Mouse (Mus musculus): ENCODE measurements around the gene Foxj3.

DNA sequence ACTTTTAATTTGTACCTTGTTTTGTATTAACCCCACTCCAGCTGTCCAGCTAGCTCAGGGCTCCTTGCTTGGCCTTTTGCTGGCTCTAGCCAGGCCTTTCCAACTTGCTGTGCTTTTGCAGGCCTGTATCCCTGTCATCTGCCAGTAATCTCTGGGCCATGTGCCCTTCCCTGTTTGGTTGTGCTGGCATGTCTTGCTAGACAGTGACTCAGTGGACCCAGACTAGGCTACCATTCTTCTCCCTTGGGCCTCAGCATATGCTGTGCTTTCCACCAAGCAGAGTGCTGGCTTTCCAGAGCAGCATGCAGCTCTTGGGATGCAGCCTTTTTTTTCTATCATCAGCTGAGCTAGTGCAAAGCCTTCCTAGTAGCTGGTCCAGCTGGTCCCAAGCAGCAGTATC lies 26.3 kb downstream of the Foxj3 start:
- no peak for TF ChIP-seq CTCF (IDR thresholded peaks at IDR 0.05; ENCODE audit: low read depth)
- TF ChIP-seq EP300 (optimal IDR thresholded peaks at IDR 0.05): no peak

Data from stomach, postnatal 0 days (tissue).